15 mouse cellular contexts compared by ENCODE assay signal in the genomic region with DNA sequence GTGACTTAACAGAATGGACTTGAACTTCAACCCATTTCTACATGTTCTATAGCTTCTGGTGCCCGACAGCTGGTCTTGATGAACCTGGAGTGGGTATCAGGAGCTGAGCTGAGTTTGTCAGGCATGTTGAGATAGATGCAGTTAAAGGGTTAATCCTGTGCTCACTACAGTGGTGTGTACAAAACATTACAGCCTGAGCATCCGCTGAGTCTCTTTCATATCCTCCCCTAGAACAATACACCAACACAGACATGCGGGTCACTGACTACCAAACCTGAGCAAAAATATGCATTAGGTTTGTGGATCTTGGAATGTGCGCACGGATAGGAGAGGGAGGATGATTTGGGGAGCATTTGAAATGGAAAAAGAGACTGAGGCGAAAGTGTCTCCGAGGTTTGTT.
DNase-seq lines count a peak whose midpoint lies in the region; ATAC-seq lines count a peak whose summit lies in the region.
"Had no signal": no experiment of that assay in that cellular context is flagged by ENCODE, and none has a peak within 500 bp of the region (broad histone marks: within the 10 kb centered on the region; RNA-seq: fewer than 3 reads in every experiment).

No protein-coding gene starts in this region.

- peak; percentile 14; the same call in 1 of the 2 replicates for ATAC-seq in frontal cortex, adult (ENCODE audit: low TSS enrichment)
- no peak for ATAC-seq in midbrain, embryonic 14.5 days (ENCODE audit: low FRiP score, low TSS enrichment)
- ATAC-seq: liver, postnatal 0 days had no signal

- H3K36me3 ChIP-seq in midbrain, embryonic 14.5 days (ENCODE audit: control insufficient read depth, insufficient read depth, low read length) = no peaks in the 10 kb centered on the region
- H3K36me3 ChIP-seq: embryonic facial prominence, embryonic 15.5 days; heart, embryonic 15.5 days; limb, embryonic 15.5 days had no signal

- no peak overlapping the region for H3K9ac ChIP-seq in midbrain, embryonic 14.5 days (replicated peaks; ENCODE audit: low read length)
- H3K9ac ChIP-seq: embryonic facial prominence, embryonic 15.5 days; heart, embryonic 15.5 days; limb, embryonic 15.5 days; liver, postnatal 0 days had no signal

- 75% methylated on average over 7 of the region's 7 CpGs for WGBS in midbrain, embryonic 14.5 days

- 0 out of 2 replicates have a peak, but pooled peaks cover 6% of the 10 kb centered on the region for H3K4me1 ChIP-seq in midbrain, embryonic 14.5 days (ENCODE audit: control insufficient read depth, insufficient read depth, low read length)
- H3K4me1 ChIP-seq: embryonic facial prominence, embryonic 15.5 days; limb, embryonic 15.5 days had no signal

- no peaks in the 10 kb centered on the region for H3K9me3 ChIP-seq in midbrain, embryonic 14.5 days (ENCODE audit: control insufficient read depth, low read length)
- H3K9me3 ChIP-seq: embryonic facial prominence, embryonic 15.5 days; heart, embryonic 15.5 days; limb, embryonic 15.5 days had no signal

- H3K4me3 ChIP-seq in midbrain, embryonic 14.5 days (replicated peaks; ENCODE audit: low read depth, low read length) = no peak overlapping the region
- H3K4me3 ChIP-seq: embryonic facial prominence, embryonic 15.5 days; heart, adult 2 months; heart, embryonic 15.5 days; limb, embryonic 15.5 days had no signal

- H3K27me3 ChIP-seq in midbrain, embryonic 14.5 days (ENCODE audit: control insufficient read depth, insufficient read depth, low read length) = no peaks in the 10 kb centered on the region
- H3K27me3 ChIP-seq: embryonic facial prominence, embryonic 15.5 days; heart, embryonic 15.5 days; limb, embryonic 15.5 days had no signal

- no peak for DNase-seq in frontal cortex, postnatal 25 days (ENCODE audit: low spot score in 2 of 2)
- DNase-seq in retina, postnatal 1 day = peak; percentile 3
- no peak for DNase-seq in retina, embryonic 14.5 days (ENCODE audit: low spot score)
- peak; percentile 3 for DNase-seq in midbrain, embryonic 14.5 days
- no peak for DNase-seq in cerebellum, adult 18-20 months
- DNase-seq in cerebellum, postnatal 25 days = no peak
- DNase-seq: gastrocnemius, postnatal 10 days; heart, adult 2 months; kidney, adult 9 months; liver, postnatal 0 days; thymus, postnatal 36 days had no signal

- 0 out of 2 replicates have a peak overlapping the region, but pooled peaks have one; percentile 6 for H3K27ac ChIP-seq in midbrain, embryonic 14.5 days (replicated peaks; ENCODE audit: low read depth, low read length)
- H3K27ac ChIP-seq: embryonic facial prominence, embryonic 15.5 days; heart, adult 2 months; heart, embryonic 15.5 days; limb, embryonic 15.5 days had no signal

- H3K4me2 ChIP-seq in midbrain, embryonic 14.5 days (ENCODE audit: low read length) = peak overlapping the region; percentile 20; the same call in 1 of the 2 replicates
- H3K4me2 ChIP-seq: embryonic facial prominence, embryonic 15.5 days; heart, embryonic 15.5 days; limb, embryonic 15.5 days had no signal

Comparison
In these comparisons a context has a peak if more than half of its experiments do, and no peak if none do; other contexts are left out.
1. DNase-seq: peak in retina, postnatal 1 day (single experiment) and midbrain, embryonic 14.5 days (single experiment); none in frontal cortex, postnatal 25 days (0 of 2), retina, embryonic 14.5 days (single experiment), cerebellum, adult 18-20 months (0 of 2) and cerebellum, postnatal 25 days (0 of 2).